Mouse (Mus musculus): ENCODE measurements around the gene Rprd1b. TPM values are rescaled to one million over a fixed set of nuclear protein-coding genes. Genes with fewer than 3 reads are reported as not detected.
A peak's percentile ranks its signal among the peaks of the same experiment; 100 is the strongest.

Gene Rprd1b
- polyA plus RNA-seq, 1 experiment from 2014 or later, result 64.4 TPM

DNA sequence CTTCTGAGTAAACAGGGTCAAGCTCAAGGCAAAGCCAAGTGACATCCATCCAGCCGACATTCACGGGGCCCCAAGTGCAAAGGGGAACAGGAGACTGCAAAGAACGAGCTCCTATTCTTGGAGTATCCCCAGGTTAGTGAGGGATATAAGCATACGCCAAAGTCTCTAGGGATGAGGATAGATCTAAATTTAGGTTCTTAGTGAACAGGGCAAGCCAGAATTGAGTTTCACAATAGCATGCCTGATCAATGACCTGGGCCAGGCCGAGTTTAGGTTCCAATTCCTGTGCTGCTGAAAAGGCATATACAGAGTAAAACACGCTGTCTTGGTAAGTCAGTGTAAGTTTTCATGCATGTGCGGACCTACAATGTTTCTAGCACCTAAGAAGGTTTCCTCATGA is 18.9 kb upstream of the Rprd1b start:
- no peak for DNase-seq (ENCODE audit: low spot score)
- Histone ChIP-seq H3K27me3 (ENCODE audit: low read depth, poor library complexity, severe bottlenecking) (no peaks in the 10 kb centered on the region), H3K4me1 (no peaks in the 10 kb centered on the region), H3K9me3 (replicated peaks) (no peaks in the 10 kb centered on the region), H3K36me3 (peaks cover 59% of the 10 kb centered on the region), H3K4me3 (no peak overlapping the region), H3K27ac (no peak overlapping the region)
- 92% methylated on average over 7 of the region's 7 CpGs for WGBS

DNA sequence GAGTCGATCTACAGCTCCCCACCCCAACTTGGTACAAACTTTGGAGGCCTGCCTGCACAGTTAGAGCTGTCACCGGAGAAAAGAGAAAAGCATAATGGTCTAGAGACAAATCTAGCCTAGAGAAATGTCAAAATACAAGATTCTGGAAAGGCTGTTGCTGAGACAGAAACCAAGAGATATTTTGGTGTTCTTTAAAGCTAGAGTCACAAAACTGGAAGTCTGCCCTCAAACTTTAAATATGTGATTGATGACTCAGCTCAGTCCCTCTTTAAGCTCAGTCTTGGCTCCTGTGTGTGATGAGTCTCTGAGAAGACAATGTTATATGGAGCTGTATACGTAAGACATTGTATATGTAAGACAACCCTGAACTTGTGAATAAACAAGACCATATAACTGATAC is 15.7 kb upstream of the Rprd1b start:
- WGBS, result 87% methylated on average over 3 of the region's 3 CpGs
- no peak overlapping the region for H3K4me3 ChIP-seq
- no peak for DNase-seq (ENCODE audit: low spot score)
- H3K4me1 ChIP-seq, result no peaks in the 10 kb centered on the region
- peaks cover 29% of the 10 kb centered on the region for H3K36me3 ChIP-seq
- H3K9me3 ChIP-seq (replicated peaks), result no peaks in the 10 kb centered on the region
- no peaks in the 10 kb centered on the region for H3K27me3 ChIP-seq (ENCODE audit: low read depth, poor library complexity, severe bottlenecking)
- H3K27ac ChIP-seq, result no peak overlapping the region

DNA sequence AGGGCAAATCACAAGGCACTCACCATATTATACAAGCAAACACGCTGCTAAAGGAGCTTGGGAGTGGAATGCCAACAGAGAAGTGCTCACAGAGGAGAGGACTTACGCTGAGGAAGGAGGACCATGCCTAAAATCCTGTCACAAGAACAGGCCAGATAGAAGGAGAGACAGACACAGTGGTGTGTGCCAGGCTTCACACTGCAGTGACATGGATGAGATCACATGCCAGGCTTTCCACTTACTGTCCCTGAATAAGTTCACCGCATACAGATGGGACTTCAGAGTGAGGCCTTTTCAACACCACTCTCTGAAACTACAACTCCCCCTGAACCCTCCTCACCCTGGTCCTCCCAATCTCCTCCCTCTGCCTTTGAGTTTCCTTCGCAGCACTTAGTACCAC is 11.0 kb upstream of the Rprd1b start:
- no peak for DNase-seq (ENCODE audit: low spot score)
- 87% methylated on average over 4 of the region's 4 CpGs for WGBS
- no peaks in the 10 kb centered on the region for H3K9me3 ChIP-seq (replicated peaks)
- H3K4me3 ChIP-seq, result no peak overlapping the region
- no peak overlapping the region for H3K27ac ChIP-seq
- H3K36me3 ChIP-seq, result peaks cover 3% of the 10 kb centered on the region; the same call in 1 of the 2 replicates
- H3K4me1 ChIP-seq, result no peaks in the 10 kb centered on the region
- no peaks in the 10 kb centered on the region for H3K27me3 ChIP-seq (ENCODE audit: low read depth, poor library complexity, severe bottlenecking)

DNA sequence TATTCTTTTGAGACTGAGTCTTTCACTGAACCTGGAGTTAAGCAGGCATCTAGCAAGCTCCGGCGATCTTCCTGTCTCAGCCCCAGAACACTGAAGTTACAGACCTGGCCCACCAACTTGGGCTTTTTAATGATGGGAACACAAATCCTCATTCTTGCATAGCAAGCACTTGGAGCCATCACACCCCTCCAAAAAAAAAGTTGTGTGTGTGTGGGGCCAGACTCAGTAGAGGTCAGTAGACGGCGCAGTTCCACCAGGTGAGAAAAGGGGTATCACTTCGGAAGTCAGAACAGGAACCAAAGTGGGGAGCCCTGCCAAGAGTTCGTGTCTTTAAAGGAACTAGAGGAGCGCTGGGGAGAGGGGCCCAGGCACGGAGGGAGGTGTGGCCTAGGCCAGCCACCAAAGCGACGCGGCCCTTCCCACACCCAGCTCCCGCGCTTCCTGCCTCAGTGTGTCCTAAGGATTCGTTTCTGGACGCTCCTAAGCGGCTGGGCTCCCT is 393 bp upstream of the Rprd1b start:
- Histone ChIP-seq H3K4me1 (peaks cover 32% of the 10 kb centered on the region), H3K4me3 (peak overlapping the region; percentile 90), H3K27me3 (ENCODE audit: low read depth, poor library complexity, severe bottlenecking) (no peaks in the 10 kb centered on the region), H3K9me3 (replicated peaks) (no peaks in the 10 kb centered on the region), H3K27ac (peak overlapping the region; percentile 97), H3K36me3 (peaks cover 23% of the 10 kb centered on the region)
- WGBS, result 1% methylated on average over 16 of the region's 16 CpGs
- no peak for DNase-seq (ENCODE audit: low spot score)

DNA sequence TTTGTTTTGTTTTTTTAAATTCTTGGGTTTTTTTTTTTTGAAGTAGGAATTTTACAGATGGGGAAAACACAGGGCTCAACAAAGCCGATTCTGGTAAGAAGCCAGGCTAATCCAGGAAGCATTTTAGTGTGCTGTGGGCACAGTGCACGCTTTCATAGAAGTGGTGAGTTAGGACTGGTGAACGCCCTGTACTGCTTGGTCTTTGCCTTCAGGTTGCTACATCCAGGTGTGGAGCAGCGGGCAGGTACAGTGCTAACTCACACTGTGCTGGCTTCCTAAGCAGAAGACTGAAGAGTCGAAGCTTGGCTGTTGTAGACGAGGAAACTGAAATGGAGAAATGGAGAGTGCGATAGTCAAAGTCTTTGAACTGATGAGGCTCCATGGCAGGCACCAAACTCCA is 1.7 kb downstream of the Rprd1b start:
- peaks cover 32% of the 10 kb centered on the region for H3K4me1 ChIP-seq
- DNase-seq (ENCODE audit: low spot score), result no peak
- no peaks in the 10 kb centered on the region for H3K27me3 ChIP-seq (ENCODE audit: low read depth, poor library complexity, severe bottlenecking)
- H3K36me3 ChIP-seq, result peaks cover 34% of the 10 kb centered on the region
- whole genome bisulfite sequencing, result 89% methylated on average over 7 of the region's 7 CpGs
- H3K4me3 ChIP-seq, result peak overlapping the region; percentile 90
- H3K9me3 ChIP-seq (replicated peaks), result no peaks in the 10 kb centered on the region
- no peak overlapping the region for H3K27ac ChIP-seq

DNA sequence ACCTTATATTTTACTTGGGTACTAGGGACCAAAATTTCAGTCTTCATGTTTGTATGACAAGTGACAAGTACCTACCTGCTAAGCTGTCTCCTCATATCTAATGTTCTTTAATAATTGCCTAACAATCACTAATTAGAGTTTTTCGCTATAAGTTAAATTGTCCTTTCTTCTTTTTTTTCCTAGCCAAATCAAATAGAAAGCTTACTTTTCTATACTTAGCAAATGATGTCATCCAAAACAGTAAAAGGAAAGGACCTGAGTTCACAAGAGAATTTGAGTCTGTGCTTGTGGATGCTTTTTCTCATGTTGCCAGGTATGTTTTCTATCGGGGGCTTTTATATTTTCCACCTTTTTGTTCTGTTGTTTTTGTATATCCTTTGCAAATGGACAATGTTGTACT is 7.5 kb downstream of the Rprd1b start:
- 92% methylated on average over 2 of the region's 2 CpGs for WGBS

DNA sequence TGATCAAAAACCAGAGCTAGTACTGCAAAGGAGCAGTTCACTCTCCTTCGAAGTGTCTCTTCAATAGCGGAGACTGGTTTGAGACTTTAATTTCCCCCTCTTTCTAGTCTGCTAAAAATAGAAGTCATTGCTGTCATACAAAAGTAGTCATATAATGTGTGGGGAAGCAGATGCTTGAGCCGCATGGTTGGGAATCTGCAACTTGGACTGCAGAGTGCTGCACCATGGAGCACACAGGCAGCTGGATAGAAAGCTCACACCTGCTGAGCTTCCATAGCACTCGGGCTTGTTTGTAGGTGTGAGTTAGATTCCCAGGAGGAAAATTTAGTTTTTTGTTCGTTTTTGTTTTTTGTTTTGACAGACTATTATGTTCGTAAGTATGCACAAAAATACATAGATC is 8.1 kb downstream of the Rprd1b start:
- whole genome bisulfite sequencing, result 91% methylated on average over 6 of the region's 6 CpGs
- H3K27me3 ChIP-seq (ENCODE audit: low read depth, poor library complexity, severe bottlenecking), result no peaks in the 10 kb centered on the region
- no peaks in the 10 kb centered on the region for H3K9me3 ChIP-seq (replicated peaks)
- H3K4me1 ChIP-seq, result peaks cover under 1% of the 10 kb centered on the region; the same call in 1 of the 2 replicates
- H3K4me3 ChIP-seq, result no peak overlapping the region
- no peak overlapping the region for H3K27ac ChIP-seq
- DNase-seq (ENCODE audit: low spot score), result no peak
- H3K36me3 ChIP-seq, result peaks cover 75% of the 10 kb centered on the region

More for the DNA sequence above, 7.5 kb downstream of the Rprd1b start:
- no peak for DNase-seq (ENCODE audit: low spot score)
- Histone ChIP-seq H3K36me3 (peaks cover 75% of the 10 kb centered on the region), H3K27ac (no peak overlapping the region), H3K27me3 (ENCODE audit: low read depth, poor library complexity, severe bottlenecking) (no peaks in the 10 kb centered on the region), H3K9me3 (replicated peaks) (no peaks in the 10 kb centered on the region), H3K4me1 (peaks cover 6% of the 10 kb centered on the region), H3K4me3 (no peak overlapping the region)

DNA sequence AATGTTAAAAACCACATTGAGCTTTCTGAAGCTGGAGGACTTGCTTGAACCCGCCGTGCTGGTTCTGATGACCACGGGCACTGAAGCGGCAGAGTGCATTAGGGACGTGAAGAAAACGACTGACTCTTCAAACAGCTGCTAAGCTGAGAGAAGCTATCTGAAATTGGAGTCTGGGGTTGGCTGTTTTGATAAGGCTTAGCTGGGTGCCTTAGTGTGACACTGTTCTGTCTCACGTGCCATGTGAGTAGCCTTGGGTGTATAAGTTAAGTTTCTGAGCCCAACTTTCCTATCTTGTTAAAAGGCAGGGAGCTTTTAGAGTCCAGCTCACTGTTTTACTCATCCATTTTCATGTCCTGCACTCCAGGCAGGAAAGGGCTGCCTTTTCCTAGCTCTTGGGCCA is 8.7 kb downstream of the Rprd1b start:
- no peaks in the 10 kb centered on the region for H3K9me3 ChIP-seq (replicated peaks)
- 83% methylated on average over 7 of the region's 7 CpGs for WGBS
- H3K27ac ChIP-seq, result no peak overlapping the region
- no peaks in the 10 kb centered on the region for H3K27me3 ChIP-seq (ENCODE audit: low read depth, poor library complexity, severe bottlenecking)
- no peak for DNase-seq (ENCODE audit: low spot score)
- H3K4me1 ChIP-seq, result no peaks in the 10 kb centered on the region; the same call in 1 of the 2 replicates
- H3K4me3 ChIP-seq, result no peak overlapping the region
- peaks cover 76% of the 10 kb centered on the region for H3K36me3 ChIP-seq

DNA sequence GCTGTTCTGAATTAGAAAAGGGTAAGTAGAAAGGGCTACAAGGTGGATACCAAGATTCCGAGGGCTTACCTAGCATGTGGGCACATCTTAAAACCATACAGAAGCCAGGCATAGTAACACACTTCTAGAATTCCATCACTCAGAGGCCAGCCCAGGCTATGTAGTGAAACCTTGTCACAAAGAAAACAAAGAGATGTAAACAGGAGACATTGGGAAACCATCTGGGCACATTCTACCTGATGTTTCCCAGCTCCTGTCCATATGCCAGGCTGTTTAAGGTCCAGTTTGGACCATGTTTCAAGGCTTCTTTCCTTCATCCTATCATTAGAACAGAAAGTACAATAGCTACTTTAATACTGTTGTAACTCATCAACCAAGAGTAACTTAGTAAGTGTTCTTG is 9.3 kb downstream of the Rprd1b start:
- 100% methylated on average over 1 of the region's 1 CpGs for WGBS
- Histone ChIP-seq H3K4me3 (no peak overlapping the region), H3K27me3 (ENCODE audit: low read depth, poor library complexity, severe bottlenecking) (no peaks in the 10 kb centered on the region), H3K4me1 (no peaks in the 10 kb centered on the region), H3K27ac (no peak overlapping the region), H3K36me3 (peaks cover 76% of the 10 kb centered on the region), H3K9me3 (replicated peaks) (no peaks in the 10 kb centered on the region)
- DNase-seq (ENCODE audit: low spot score), result no peak

DNA sequence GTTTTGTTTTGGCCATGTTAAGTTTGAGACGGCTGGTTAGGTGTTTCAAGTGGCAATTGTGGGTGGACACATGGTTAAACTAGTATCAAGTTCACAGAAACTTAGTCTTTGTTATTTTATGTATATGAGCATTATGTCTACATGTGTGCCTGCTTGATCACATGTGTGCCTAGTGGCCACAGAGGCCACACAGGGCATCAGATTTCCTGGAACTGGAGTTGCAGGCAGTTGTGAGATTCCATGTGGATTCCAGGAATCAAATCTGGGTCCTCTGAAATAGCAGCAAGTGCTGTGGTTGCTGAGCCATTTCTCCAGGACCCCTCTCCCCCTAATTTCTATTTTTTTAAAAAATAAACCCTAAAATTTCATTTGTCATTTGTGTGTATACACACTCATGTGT is 11.4 kb downstream of the Rprd1b start:
- 79% methylated on average over 1 of the region's 1 CpGs for WGBS
- peaks cover 85% of the 10 kb centered on the region for H3K36me3 ChIP-seq

DNA sequence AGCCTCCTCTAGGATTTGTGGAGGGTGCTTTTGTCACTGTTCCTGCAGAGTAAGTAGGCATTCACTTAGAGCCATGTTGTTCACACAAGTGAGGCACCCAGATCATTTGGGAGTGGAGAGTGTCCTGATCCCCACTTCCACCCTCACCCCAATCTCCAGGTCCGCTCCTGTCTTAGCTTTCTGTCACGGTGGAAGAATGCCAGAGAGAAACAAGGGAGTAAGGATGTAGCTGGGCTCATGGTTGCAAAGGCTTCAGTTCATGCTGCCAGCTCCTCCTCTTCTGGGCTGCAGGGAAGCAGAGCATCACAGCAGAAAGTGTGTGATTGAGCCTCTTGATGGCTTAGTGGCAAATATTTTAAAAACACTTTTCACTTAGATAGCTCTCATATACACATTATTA is 12.1 kb downstream of the Rprd1b start:
- DNase-seq (ENCODE audit: low spot score), result no peak
- no peak overlapping the region for H3K4me3 ChIP-seq
- H3K27ac ChIP-seq, result no peak overlapping the region
- no peaks in the 10 kb centered on the region for H3K9me3 ChIP-seq (replicated peaks)
- no peaks in the 10 kb centered on the region for H3K4me1 ChIP-seq
- peaks cover 93% of the 10 kb centered on the region for H3K36me3 ChIP-seq
- H3K27me3 ChIP-seq (ENCODE audit: low read depth, poor library complexity, severe bottlenecking), result no peaks in the 10 kb centered on the region
- 84% methylated on average over 2 of the region's 2 CpGs for WGBS

More for the DNA sequence above, 11.4 kb downstream of the Rprd1b start:
- H3K4me3 ChIP-seq, result no peak overlapping the region
- no peak overlapping the region for H3K27ac ChIP-seq
- H3K9me3 ChIP-seq (replicated peaks), result no peaks in the 10 kb centered on the region
- H3K4me1 ChIP-seq, result no peaks in the 10 kb centered on the region
- H3K27me3 ChIP-seq (ENCODE audit: low read depth, poor library complexity, severe bottlenecking), result no peaks in the 10 kb centered on the region
- DNase-seq (ENCODE audit: low spot score), result no peak

DNA sequence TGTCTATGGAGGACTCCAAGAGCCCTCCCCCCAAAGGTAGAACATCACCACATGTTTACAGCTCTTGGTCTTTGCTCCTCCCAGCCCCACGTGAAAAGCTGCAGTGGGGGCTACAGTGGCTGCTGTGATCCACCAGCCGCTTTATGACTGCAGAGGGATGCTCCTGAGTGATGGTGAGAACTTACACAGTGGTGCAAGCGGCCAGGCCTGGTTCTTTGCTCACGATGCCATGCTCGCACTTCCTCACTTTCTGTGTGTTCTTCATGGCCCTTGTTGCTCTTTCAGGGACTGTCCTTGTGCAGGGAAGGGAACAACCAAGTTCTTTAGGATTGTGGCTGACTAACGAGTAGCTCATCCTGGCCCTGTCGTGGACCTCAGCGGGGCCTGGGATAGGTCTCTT is 15.2 kb downstream of the Rprd1b start:
- Histone ChIP-seq H3K27me3 (ENCODE audit: low read depth, poor library complexity, severe bottlenecking) (no peaks in the 10 kb centered on the region), H3K4me1 (no peaks in the 10 kb centered on the region), H3K4me3 (no peak overlapping the region), H3K9me3 (replicated peaks) (no peaks in the 10 kb centered on the region), H3K27ac (no peak overlapping the region), H3K36me3 (peaks cover 96% of the 10 kb centered on the region)
- WGBS, result 88% methylated on average over 8 of the region's 8 CpGs
- DNase-seq (ENCODE audit: low spot score), result no peak

DNA sequence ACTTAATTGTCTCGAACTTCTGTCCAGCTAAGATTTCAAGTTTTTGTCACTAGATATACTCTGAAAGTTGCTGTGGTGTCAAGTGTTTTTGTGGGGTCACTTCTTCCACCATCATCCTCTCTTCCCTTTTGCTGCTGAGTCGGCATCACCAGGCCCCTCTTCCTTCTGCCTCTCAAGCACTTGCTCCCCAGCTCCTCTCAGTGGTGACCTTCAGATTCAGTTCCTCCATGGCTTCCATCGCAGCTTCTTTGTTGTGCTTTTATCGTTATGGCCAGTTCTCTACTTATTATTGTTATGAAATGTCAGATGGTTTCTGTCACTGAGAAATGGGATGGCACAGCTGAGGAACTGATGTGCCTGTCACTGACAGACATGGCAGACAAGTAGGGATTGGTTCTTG is 17.9 kb downstream of the Rprd1b start:
- Histone ChIP-seq H3K27ac (no peak overlapping the region), H3K27me3 (ENCODE audit: low read depth, poor library complexity, severe bottlenecking) (no peaks in the 10 kb centered on the region), H3K36me3 (peaks cover 94% of the 10 kb centered on the region), H3K9me3 (replicated peaks) (no peaks in the 10 kb centered on the region), H3K4me1 (no peaks in the 10 kb centered on the region), H3K4me3 (no peak overlapping the region)
- WGBS, result 86% methylated on average over 4 of the region's 4 CpGs
- no peak for DNase-seq (ENCODE audit: low spot score)

DNA sequence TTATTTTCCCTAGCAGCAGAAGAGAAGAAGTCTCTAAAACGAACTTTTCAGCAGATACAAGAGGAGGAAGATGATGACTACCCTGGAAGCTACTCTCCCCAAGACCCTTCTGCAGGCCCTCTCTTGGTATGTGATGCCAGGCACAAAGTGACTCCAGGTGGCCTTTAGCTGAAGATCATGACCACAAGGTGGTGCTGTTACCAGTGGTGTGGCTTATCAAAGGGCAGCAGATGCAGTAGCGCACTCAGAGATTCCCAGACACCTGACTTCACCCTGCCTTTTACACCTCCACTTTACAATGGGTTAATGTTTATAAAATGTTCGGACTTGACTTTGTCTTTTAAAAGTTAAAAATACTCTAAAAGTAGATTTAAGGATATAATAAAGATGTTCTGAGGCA is 19.6 kb downstream of the Rprd1b start:
- peak; percentile 61 for DNase-seq (ENCODE audit: low spot score)
- no peak overlapping the region for H3K27ac ChIP-seq
- H3K4me1 ChIP-seq, result no peaks in the 10 kb centered on the region
- WGBS, result 74% methylated on average over 3 of the region's 3 CpGs
- H3K27me3 ChIP-seq (ENCODE audit: low read depth, poor library complexity, severe bottlenecking), result no peaks in the 10 kb centered on the region
- H3K4me3 ChIP-seq, result no peak overlapping the region
- peaks cover 94% of the 10 kb centered on the region for H3K36me3 ChIP-seq
- H3K9me3 ChIP-seq (replicated peaks), result no peaks in the 10 kb centered on the region

Measured in limb, embryonic 10.5 days (tissue).